Mouse (Mus musculus) lung, embryonic 15.5 days (tissue): ENCODE measurements around the gene Smarcd3. TPM values are rescaled to one million over a fixed set of nuclear protein-coding genes. Genes with fewer than 3 reads are reported as not detected.

Source experiments
- microRNA counts: library from miRNA; unstranded; fragments of <30 nt; microRNA quantifications from one replicate; lab custom pipeline; 2016
- microRNA-seq: library from miRNA; unstranded; fragments of <30 nt; microRNA quantifications from one replicate; pipeline ENCODE4, GENCODE M21; 2016
- polyA plus RNA-seq: library from polyadenylated mRNA; unstranded; fragments of >200 nt; fragmentation: Nextera tagmentation; extraction: Ambion mirVana; gene quantifications from 2 replicates; pipeline ENCODE4 v1.2.1, GENCODE M21; 2015

Gene Smarcd3
- polyA plus RNA-seq, 1 experiment from 2014 or later, result 29.7 TPM

MicroRNA genes within 50 kb of the gene (microRNA counts, 519-probe panel; counts per million panel counts)
- microRNA mmu-miR-671-3p (lab: Ali Mortazavi, UCI) (2,130 counts per million, percentile 23 among the panel's probes with 10 or more counts), microRNA mmu-miR-671-5p (lab: Ali Mortazavi, UCI) (19.7 counts per million)

Small RNA genes within 50 kb of the gene (microRNA-seq; reads per million reads assigned to microRNA genes)
- 488 reads per million, percentile 70 among the genes with 10 or more reads in this experiment for gene Mir671

Other genes starting within 250 kb of the Smarcd3 start
- 0.64 and 0.77 TPM in 2 replicates for gene Atg9b, start 232.3 kb downstream of the Smarcd3 start, polyA plus RNA-seq
- 44.7 and 49.6 TPM in 2 replicates for gene Abcb8, start 230.7 kb downstream of the Smarcd3 start, polyA plus RNA-seq
- gene Asic3, start 211.0 kb downstream of the Smarcd3 start, polyA plus RNA-seq, result 0.16 TPM in 2 replicates
- 38.6 and 43.4 TPM in 2 replicates for gene Cdk5, start 200.9 kb downstream of the Smarcd3 start, polyA plus RNA-seq
- gene Slc4a2, start 200.6 kb downstream of the Smarcd3 start, polyA plus RNA-seq, result 40.4 and 44.4 TPM in 2 replicates
- 91.2 and 96.3 TPM in 2 replicates for gene Fastk, start 179.1 kb downstream of the Smarcd3 start, polyA plus RNA-seq
- gene Tmub1, start 176.6 kb downstream of the Smarcd3 start, polyA plus RNA-seq, result 15.9 and 18.7 TPM in 2 replicates
- 41.3 and 42.8 TPM in 2 replicates for gene Agap3, start 172.2 kb downstream of the Smarcd3 start, polyA plus RNA-seq
- not detected in 2 replicates for gene Gbx1, start 97.2 kb downstream of the Smarcd3 start, polyA plus RNA-seq
- gene Asb10, start 83.4 kb downstream of the Smarcd3 start, polyA plus RNA-seq, result 0.36 and 0.59 TPM in 2 replicates
- gene 4931409K22Rik, start 67.6 kb downstream of the Smarcd3 start, polyA plus RNA-seq, result not detected in 2 replicates
- gene Abcf2, start 46.9 kb downstream of the Smarcd3 start, polyA plus RNA-seq, result 108 and 110 TPM in 2 replicates
- 21.7 and 21.8 TPM in 2 replicates for gene Chpf2, start 37.7 kb downstream of the Smarcd3 start, polyA plus RNA-seq
- 33.5 and 33.9 TPM in 2 replicates for gene Nub1, start 61.1 kb upstream of the Smarcd3 start, polyA plus RNA-seq
- gene Wdr86, start 106.3 kb upstream of the Smarcd3 start, polyA plus RNA-seq, result 36.3 and 37.2 TPM in 2 replicates
- 2.0 and 2.2 TPM in 2 replicates for gene Crygn, start 133.6 kb upstream of the Smarcd3 start, polyA plus RNA-seq
- gene Rheb, start 218.2 kb upstream of the Smarcd3 start, polyA plus RNA-seq, result 201 and 202 TPM in 2 replicates